Mouse (Mus musculus) megakaryocyte, embryonic 14.5 days (primary cell): Measurements from ENCODE around the gene Enpp3.

ENCODE experiments used
- FLI1 ChIP-seq: IDR thresholded peaks from 2 replicates; pipeline ENCODE4 v1.6.1; 2012; ENCODE audit warnings: low read length, inconsistent platforms, mixed read lengths
- GATA1 ChIP-seq: IDR thresholded peaks from 3 replicates; pipeline ENCODE4 v1.6.1; 2012; ENCODE audit warnings: mixed read lengths, low read length, inconsistent platforms, borderline replicate concordance

- no peak for TF ChIP-seq GATA1
- no peak for TF ChIP-seq FLI1
Observed at GRCm38 (mm10) chr10:24735027-24735777, 107.4 kb downstream of the Enpp3 start.
